In the genomic region with DNA sequence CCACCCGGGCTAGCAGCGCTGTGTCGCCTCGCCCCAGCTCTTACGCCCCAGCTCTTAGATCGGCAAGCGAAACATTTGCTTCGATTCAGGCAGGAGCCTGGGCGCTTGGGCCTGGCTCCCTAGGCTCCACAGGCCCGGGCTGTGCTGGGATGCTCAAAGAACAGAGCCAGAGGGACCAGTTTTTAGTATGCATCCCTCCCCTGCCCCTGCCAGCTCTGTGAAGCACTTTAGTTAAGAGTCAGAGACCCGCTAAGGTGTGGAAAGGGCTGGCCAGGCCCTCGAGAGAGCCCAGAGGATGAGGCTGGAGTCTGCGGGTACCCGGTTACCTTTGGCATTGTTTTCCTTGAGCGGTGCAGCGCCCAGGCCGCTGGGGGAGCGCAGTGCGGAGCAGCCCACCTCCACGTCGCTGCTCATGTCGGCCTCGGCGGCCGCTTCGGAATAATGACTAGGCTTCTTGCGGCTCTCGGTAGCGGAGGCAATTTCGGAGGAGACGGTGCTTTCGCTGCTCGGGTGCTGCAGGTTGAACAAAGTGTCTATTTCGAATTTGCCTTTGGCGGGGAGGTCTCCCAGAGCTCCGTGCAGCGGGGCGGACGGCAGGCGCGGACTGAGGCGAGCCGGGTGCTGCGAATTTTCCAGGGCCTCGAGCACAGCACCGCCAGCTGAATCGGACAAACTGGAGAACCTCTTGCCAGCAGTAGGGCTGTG, we compare ENCODE assay signal across 12 mouse cellular contexts. TPM values are rescaled to one million over a fixed set of nuclear protein-coding genes. Genes with fewer than 3 reads are reported as not detected.
DNase-seq lines count a peak whose midpoint lies in the region; ATAC-seq lines count a peak whose summit lies in the region.
"Had no signal": no experiment of that assay in that cellular context is flagged by ENCODE, and none has a peak within 500 bp of the region (broad histone marks: within the 10 kb centered on the region; RNA-seq: fewer than 3 reads in every experiment).

No protein-coding gene starts in this region.

- intact Hi-C loops in heart, postnatal 10 days (cut with DNase I): no loop called here
- intact Hi-C loops in heart, postnatal 14 days (cut with DNase I): loop anchor here (5.0 kb wide), 2 partner anchors 33 to 82 kb away; a partner anchor contains a TSS

- H3K4me1 ChIP-seq in hindbrain, embryonic 10.5 days (replicated peaks): peaks cover 26% of the 10 kb centered on the region
- H3K4me1 ChIP-seq in midbrain, embryonic 13.5 days (replicated peaks): peaks cover 12% of the 10 kb centered on the region

- H3K36me3 ChIP-seq in hindbrain, embryonic 10.5 days: no peaks in the 10 kb centered on the region
- H3K36me3 ChIP-seq in midbrain, embryonic 13.5 days: no peaks in the 10 kb centered on the region

- no peak overlapping the region for H3K9ac ChIP-seq in midbrain, embryonic 13.5 days (replicated peaks)
- H3K9ac ChIP-seq: liver, embryonic 14.5 days had no signal

- peak overlapping the region; percentile 30; the same call in 1 of the 2 replicates for H3K4me3 ChIP-seq in hindbrain, embryonic 10.5 days
- peak overlapping the region; percentile 28 for H3K4me3 ChIP-seq in midbrain, embryonic 13.5 days (replicated peaks)

- no peaks in the 10 kb centered on the region for H3K9me3 ChIP-seq in hindbrain, embryonic 10.5 days
- H3K9me3 ChIP-seq in midbrain, embryonic 13.5 days: no peaks in the 10 kb centered on the region

- WGBS in hindbrain, embryonic 10.5 days: under 1% methylated on average over 47 of the region's 47 CpGs
- WGBS in midbrain, embryonic 13.5 days: under 1% methylated on average over 47 of the region's 47 CpGs

- H3K27me3 ChIP-seq in hindbrain, embryonic 10.5 days (ENCODE audit: insufficient read depth, poor library complexity, severe bottlenecking): peaks cover 100% of the 10 kb centered on the region
- H3K27me3 ChIP-seq in midbrain, embryonic 13.5 days: peaks cover 97% of the 10 kb centered on the region

- ATAC-seq in midbrain, embryonic 13.5 days: no peak
- no peak for ATAC-seq in megakaryocyte-erythroid progenitor cell, adult 5-6 weeks (replicated peaks; ENCODE audit: low FRiP score, low TSS enrichment, poor library complexity, severe bottlenecking)

- DNase-seq in heart, postnatal 10 days: peak; percentile 36 to 39
- no peak for DNase-seq in heart, postnatal 14 days
- DNase-seq in R1 (ENCODE audit: low read depth, low spot score): peak; percentile 66
- DNase-seq in hindbrain, embryonic 10.5 days (ENCODE audit: low spot score): peak; percentile 68
- no peak for DNase-seq in c-Kit-positive CD71-positive TER-119-positive erythroid progenitor cells, embryonic 14.5 days (ENCODE audit: low spot score)
- no peak for DNase-seq in lung, postnatal 10 days
- DNase-seq: adrenal gland, adult 8-10 months had no signal

- peak overlapping the region; percentile 54; the same call in 1 of the 2 replicates for H3K27ac ChIP-seq in hindbrain, embryonic 10.5 days
- peak overlapping the region; percentile 40 for H3K27ac ChIP-seq in midbrain, embryonic 13.5 days
- H3K27ac ChIP-seq: liver, embryonic 14.5 days had no signal

- no peak overlapping the region for H3K4me2 ChIP-seq in midbrain, embryonic 13.5 days (replicated peaks)

RNA-seq across cellular contexts. Expression of a gene that starts 0.5 kb away (rescaled TPM):
- total RNA-seq in heart, postnatal 10 days (2021): not detected
- not detected for total RNA-seq in heart, postnatal 14 days (2021)
- 0.19 and 0.47 TPM in 2 replicates for polyA plus RNA-seq in hindbrain, embryonic 10.5 days (2016; fragmentation: Nextera tagmentation; extraction: Ambion mirVana)
- polyA plus RNA-seq in midbrain, embryonic 13.5 days (2015; fragmentation: Nextera tagmentation; extraction: Ambion mirVana): 0.62 and 0.89 TPM in 2 replicates
- not detected in 2 replicates for total RNA-seq in megakaryocyte-erythroid progenitor cell, adult 5-6 weeks (2014; fragmentation: Nextera tagmentation)
- total RNA-seq in megakaryocyte-erythroid progenitor cell, adult 5-6 weeks (2017): not detected in 2 replicates
- total RNA-seq: adrenal gland, adult 8-10 months; common myeloid progenitor, adult 5-6 weeks had no signal
- polyA plus RNA-seq: heart, postnatal 0 days had no signal

RNA-seq across cellular contexts. Expression of a gene that starts 9.3 kb away (rescaled TPM):
- not detected for total RNA-seq in heart, postnatal 10 days (2021)
- total RNA-seq in heart, postnatal 14 days (2021): not detected
- polyA plus RNA-seq in hindbrain, embryonic 10.5 days (2016; fragmentation: Nextera tagmentation; extraction: Ambion mirVana): not detected in 2 replicates
- polyA plus RNA-seq in midbrain, embryonic 13.5 days (2015; fragmentation: Nextera tagmentation; extraction: Ambion mirVana): not detected in 2 replicates
- total RNA-seq in megakaryocyte-erythroid progenitor cell, adult 5-6 weeks (2014; fragmentation: Nextera tagmentation): not detected in 2 replicates
- total RNA-seq in megakaryocyte-erythroid progenitor cell, adult 5-6 weeks (2017): not detected in 2 replicates
- total RNA-seq: adrenal gland, adult 8-10 months; common myeloid progenitor, adult 5-6 weeks had no signal
- polyA plus RNA-seq: heart, postnatal 0 days had no signal

RNA-seq across cellular contexts. Expression of a gene that starts 16.0 kb away (rescaled TPM):
- not detected for total RNA-seq in heart, postnatal 10 days (2021)
- total RNA-seq in heart, postnatal 14 days (2021): not detected
- polyA plus RNA-seq in hindbrain, embryonic 10.5 days (2016; fragmentation: Nextera tagmentation; extraction: Ambion mirVana): not detected in 2 replicates
- polyA plus RNA-seq in midbrain, embryonic 13.5 days (2015; fragmentation: Nextera tagmentation; extraction: Ambion mirVana): not detected in 2 replicates
- not detected in 2 replicates for total RNA-seq in megakaryocyte-erythroid progenitor cell, adult 5-6 weeks (2014; fragmentation: Nextera tagmentation)
- not detected in 2 replicates for total RNA-seq in megakaryocyte-erythroid progenitor cell, adult 5-6 weeks (2017)
- total RNA-seq: adrenal gland, adult 8-10 months; common myeloid progenitor, adult 5-6 weeks had no signal
- polyA plus RNA-seq: heart, postnatal 0 days had no signal

RNA-seq across cellular contexts. Expression of a gene that starts 20.5 kb away (rescaled TPM):
- not detected for total RNA-seq in heart, postnatal 10 days (2021)
- total RNA-seq in heart, postnatal 14 days (2021): not detected
- not detected in 2 replicates for polyA plus RNA-seq in hindbrain, embryonic 10.5 days (2016; fragmentation: Nextera tagmentation; extraction: Ambion mirVana)
- not detected in 2 replicates for polyA plus RNA-seq in midbrain, embryonic 13.5 days (2015; fragmentation: Nextera tagmentation; extraction: Ambion mirVana)
- not detected in 2 replicates for total RNA-seq in megakaryocyte-erythroid progenitor cell, adult 5-6 weeks (2014; fragmentation: Nextera tagmentation)
- not detected in 2 replicates for total RNA-seq in megakaryocyte-erythroid progenitor cell, adult 5-6 weeks (2017)
- total RNA-seq: adrenal gland, adult 8-10 months; common myeloid progenitor, adult 5-6 weeks had no signal
- polyA plus RNA-seq: heart, postnatal 0 days had no signal

RNA-seq across cellular contexts. Expression of a gene that starts 32.9 kb away (rescaled TPM):
- not detected for total RNA-seq in heart, postnatal 10 days (2021)
- under 1 TPM in 1 of 2 experiments, not detected in 1; 0.14 TPM for total RNA-seq in heart, postnatal 14 days (2021)
- not detected in 2 replicates for polyA plus RNA-seq in hindbrain, embryonic 10.5 days (2016; fragmentation: Nextera tagmentation; extraction: Ambion mirVana)
- not detected in 2 replicates for polyA plus RNA-seq in midbrain, embryonic 13.5 days (2015; fragmentation: Nextera tagmentation; extraction: Ambion mirVana)
- not detected in 2 replicates for total RNA-seq in megakaryocyte-erythroid progenitor cell, adult 5-6 weeks (2014; fragmentation: Nextera tagmentation)
- total RNA-seq in megakaryocyte-erythroid progenitor cell, adult 5-6 weeks (2017): 0.65 TPM in 1 of 2 replicates, not detected in the other
- total RNA-seq: adrenal gland, adult 8-10 months; common myeloid progenitor, adult 5-6 weeks had no signal
- polyA plus RNA-seq: heart, postnatal 0 days had no signal

Comparison
In these comparisons a context has a peak if more than half of its experiments do, and no peak if none do; other contexts are left out.
1. DNase-seq: peak in heart, postnatal 10 days (2 of 2), R1 (single experiment) and hindbrain, embryonic 10.5 days (single experiment); none in heart, postnatal 14 days (0 of 2), c-Kit-positive CD71-positive TER-119-positive erythroid progenitor cells, embryonic 14.5 days (single experiment) and lung, postnatal 10 days (single experiment).